Comparison of ENCODE assay signal across 20 mouse cellular contexts in the genomic region with DNA sequence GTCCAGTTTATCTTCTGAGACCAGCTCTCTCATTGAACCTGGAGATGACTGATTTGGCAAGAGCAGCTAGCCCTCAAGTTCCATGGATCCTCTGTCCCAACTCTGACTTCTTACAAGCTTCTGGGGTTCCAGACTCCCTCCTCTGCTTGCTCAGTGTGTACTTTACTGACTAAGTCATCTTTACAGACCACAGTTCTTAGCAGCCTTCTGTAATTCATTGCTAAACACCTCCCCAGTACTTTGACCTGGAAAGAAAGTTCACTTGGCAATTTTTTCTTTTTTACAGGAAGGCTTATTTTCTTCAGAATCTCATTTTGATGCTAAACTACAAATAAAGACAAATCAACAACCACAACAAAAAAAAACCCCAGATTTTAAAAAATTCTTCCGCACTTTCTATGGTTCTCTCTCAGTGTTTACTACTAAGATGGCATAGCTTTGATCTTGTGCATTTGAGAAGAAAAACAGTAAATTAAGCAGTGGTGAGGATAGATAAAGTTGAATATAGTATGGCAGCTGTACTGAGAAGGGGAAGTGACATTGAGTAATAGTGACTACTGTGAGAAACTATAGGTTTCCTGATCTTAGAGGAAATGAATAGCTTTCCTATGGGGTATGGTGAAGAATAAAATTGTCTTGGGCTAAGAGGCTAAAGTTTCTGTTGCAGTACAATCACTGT.
DNase-seq lines count a peak whose midpoint lies in the region; ATAC-seq lines count a peak whose summit lies in the region.
"Had no signal": no experiment of that assay in that cellular context is flagged by ENCODE, and none has a peak within 500 bp of the region (broad histone marks: within the 10 kb centered on the region; RNA-seq: fewer than 3 reads in every experiment).

No protein-coding gene starts in this region.

- no peaks in the 10 kb centered on the region for H3K27me3 ChIP-seq in kidney, embryonic 15.5 days
- no peaks in the 10 kb centered on the region for H3K27me3 ChIP-seq in liver, embryonic 16.5 days (ENCODE audit: control insufficient read depth, insufficient read depth, low read depth, low read length)
- H3K27me3 ChIP-seq in liver, embryonic 11.5 days (replicated peaks; ENCODE audit: control insufficient read depth, insufficient read depth, low read length): no peaks in the 10 kb centered on the region
- H3K27me3 ChIP-seq in hindbrain, embryonic 10.5 days (ENCODE audit: insufficient read depth, poor library complexity, severe bottlenecking): peaks cover 33% of the 10 kb centered on the region
- H3K27me3 ChIP-seq: liver, embryonic 13.5 days; midbrain, embryonic 15.5 days had no signal

- H3K9ac ChIP-seq in kidney, embryonic 15.5 days: no peak overlapping the region
- no peak overlapping the region for H3K9ac ChIP-seq in liver, embryonic 16.5 days (ENCODE audit: low read depth, low read length)
- no peak overlapping the region for H3K9ac ChIP-seq in liver, embryonic 11.5 days (ENCODE audit: low read depth, low read length)
- H3K9ac ChIP-seq: forebrain, postnatal 0 days; hindbrain, embryonic 14.5 days; liver, embryonic 13.5 days; midbrain, embryonic 15.5 days had no signal

- DNase-seq in kidney, adult 18-20 months: peak; percentile 32
- DNase-seq in liver, embryonic 11.5 days (ENCODE audit: low spot score): no peak
- DNase-seq in hindbrain, embryonic 10.5 days (ENCODE audit: low spot score): no peak
- DNase-seq: adrenal gland, postnatal 14 days; cerebellum, adult 11 months; cerebellum, postnatal 14 days; forebrain, postnatal 0 days; gastrocnemius, adult 2 months; liver, embryonic 13.5 days; thymus, postnatal 36 days had no signal

- H3K4me1 ChIP-seq in kidney, embryonic 15.5 days: peaks cover 21% of the 10 kb centered on the region
- H3K4me1 ChIP-seq in liver, embryonic 16.5 days (ENCODE audit: control insufficient read depth, low read depth, low read length): peaks cover 2% of the 10 kb centered on the region; the same call in 1 of the 2 replicates
- H3K4me1 ChIP-seq in liver, embryonic 11.5 days (replicated peaks; ENCODE audit: control insufficient read depth, insufficient read depth, low read length): no peaks in the 10 kb centered on the region
- peaks cover 22% of the 10 kb centered on the region for H3K4me1 ChIP-seq in hindbrain, embryonic 10.5 days (replicated peaks)

- ATAC-seq in kidney, embryonic 15.5 days (replicated peaks; ENCODE audit: low FRiP score): no peak
- ATAC-seq in liver, embryonic 16.5 days (ENCODE audit: low read depth): peak; percentile 39; the same call in 1 of the 2 replicates
- ATAC-seq in liver, embryonic 11.5 days (replicated peaks; ENCODE audit: low FRiP score): no peak
- peak; percentile 81 for ATAC-seq in common myeloid progenitor, adult 5-6 weeks (replicated peaks; ENCODE audit: low read depth, poor library complexity, severe bottlenecking)
- ATAC-seq in megakaryocyte progenitor cell, adult 5-6 weeks (replicated peaks; ENCODE audit: poor library complexity): peak; percentile 76
- ATAC-seq: activated CD4-positive, CD25-positive, alpha-beta regulatory T cell, adult 4 months; forebrain, postnatal 0 days; intestine, embryonic 16.5 days; midbrain, embryonic 15.5 days had no signal

- no peak overlapping the region for H3K4me3 ChIP-seq in kidney, embryonic 15.5 days (replicated peaks)
- H3K4me3 ChIP-seq in liver, embryonic 16.5 days (ENCODE audit: low read depth, low read length): no peak overlapping the region
- H3K4me3 ChIP-seq in liver, embryonic 11.5 days (ENCODE audit: low read depth, low read length): no peak overlapping the region
- no peak overlapping the region for H3K4me3 ChIP-seq in hindbrain, embryonic 10.5 days
- H3K4me3 ChIP-seq: forebrain, embryonic 10.5 days; gastrocnemius, adult 2 months; liver, embryonic 13.5 days; midbrain, embryonic 15.5 days; myocyte had no signal

- H3K9me3 ChIP-seq in kidney, embryonic 15.5 days (replicated peaks): no peaks in the 10 kb centered on the region
- H3K9me3 ChIP-seq in liver, embryonic 16.5 days (replicated peaks; ENCODE audit: control insufficient read depth, low read length): no peaks in the 10 kb centered on the region
- no peaks in the 10 kb centered on the region for H3K9me3 ChIP-seq in liver, embryonic 11.5 days (ENCODE audit: control insufficient read depth, low read length)
- H3K9me3 ChIP-seq in hindbrain, embryonic 10.5 days: no peaks in the 10 kb centered on the region
- H3K9me3 ChIP-seq: forebrain, embryonic 10.5 days; liver, embryonic 13.5 days; midbrain, embryonic 15.5 days had no signal

- 95% methylated on average over 1 of the region's 1 CpGs for WGBS in kidney, embryonic 15.5 days
- 72% methylated on average over 1 of the region's 1 CpGs for WGBS in liver, embryonic 16.5 days (ENCODE audit: insufficient replicate concordance)
- WGBS in liver, embryonic 11.5 days: 89% methylated on average over 1 of the region's 1 CpGs
- WGBS in hindbrain, embryonic 10.5 days: 90% methylated on average over 1 of the region's 1 CpGs

- H3K36me3 ChIP-seq in kidney, embryonic 15.5 days: no peaks in the 10 kb centered on the region
- no peaks in the 10 kb centered on the region for H3K36me3 ChIP-seq in liver, embryonic 16.5 days (ENCODE audit: control insufficient read depth, insufficient read depth)
- H3K36me3 ChIP-seq in liver, embryonic 11.5 days (ENCODE audit: control insufficient read depth, insufficient read depth, low read length): no peaks in the 10 kb centered on the region
- no peaks in the 10 kb centered on the region for H3K36me3 ChIP-seq in hindbrain, embryonic 10.5 days
- H3K36me3 ChIP-seq: forebrain, embryonic 10.5 days; liver, embryonic 13.5 days; midbrain, embryonic 15.5 days had no signal

- no peak overlapping the region for H3K27ac ChIP-seq in kidney, embryonic 15.5 days
- no peak overlapping the region for H3K27ac ChIP-seq in liver, embryonic 16.5 days (ENCODE audit: low read length)
- no peak overlapping the region for H3K27ac ChIP-seq in liver, embryonic 11.5 days (ENCODE audit: low read depth, low read length)
- H3K27ac ChIP-seq in hindbrain, embryonic 10.5 days: no peak overlapping the region
- H3K27ac ChIP-seq: forebrain, embryonic 10.5 days; gastrocnemius, adult 2 months; hindbrain, embryonic 14.5 days; liver, embryonic 13.5 days; midbrain, embryonic 15.5 days had no signal

- H3K4me2 ChIP-seq in kidney, embryonic 15.5 days: no peak overlapping the region
- no peak overlapping the region for H3K4me2 ChIP-seq in liver, embryonic 16.5 days (ENCODE audit: low read depth, low read length)
- no peak overlapping the region for H3K4me2 ChIP-seq in liver, embryonic 11.5 days
- H3K4me2 ChIP-seq: hindbrain, embryonic 14.5 days; liver, embryonic 13.5 days; midbrain, embryonic 15.5 days had no signal

Comparison
In these comparisons a context has a peak if more than half of its experiments do, and no peak if none do; other contexts are left out.
1. ATAC-seq: peak in liver, embryonic 16.5 days (single experiment), common myeloid progenitor, adult 5-6 weeks (single experiment) and megakaryocyte progenitor cell, adult 5-6 weeks (single experiment); none in kidney, embryonic 15.5 days (single experiment) and liver, embryonic 11.5 days (single experiment).